ENCODE assay signal across 12 mouse cellular contexts in genomic region chr5:96921037-96921436, GRCm38 (mm10).
A peak's percentile ranks its signal among the peaks of the same experiment; 100 is the strongest.
DNase-seq lines count a peak whose midpoint lies in the region; ATAC-seq and TF ChIP-seq lines count a peak whose summit lies in the region.
"Had no signal": no experiment of that assay in that cellular context is flagged by ENCODE, and none has a peak within 500 bp of the region (broad histone marks: within the 10 kb centered on the region; RNA-seq: fewer than 3 reads in every experiment).

No protein-coding gene starts in this region.

- no peak overlapping the region for H3K4me3 ChIP-seq in heart, embryonic 15.5 days
- H3K4me3 ChIP-seq in CH12.LX (replicated peaks in 1 of 3; ENCODE audit: low read depth in 2 of 3, low read length in 2 of 3, poor library complexity in 1 of 3): peak overlapping the region in 1 of 3 experiments; percentile 33
- peak overlapping the region; percentile 29 for H3K4me3 ChIP-seq in liver, embryonic 15.5 days (replicated peaks)
- H3K4me3 ChIP-seq: midbrain, embryonic 12.5 days had no signal

- TF ChIP-seq RAD21 in CH12.LX (IDR thresholded peaks at IDR 0.05; ENCODE audit: low read depth, low read length): no peak

- peaks cover 6% of the 10 kb centered on the region for H3K79me2 ChIP-seq in CH12.LX (replicated peaks; ENCODE audit: control insufficient read depth, extremely low read depth, insufficient read depth, poor library complexity, severe bottlenecking)

- peak overlapping the region; percentile 79; the same call in 1 of the 2 replicates for H3K27ac ChIP-seq in heart, embryonic 15.5 days
- no peak overlapping the region for H3K27ac ChIP-seq in CH12.LX (ENCODE audit: insufficient read depth, low read depth)
- peak overlapping the region; percentile 97 for H3K27ac ChIP-seq in liver, embryonic 15.5 days (replicated peaks)
- H3K27ac ChIP-seq: midbrain, embryonic 12.5 days had no signal

- H3K36me3 ChIP-seq in heart, embryonic 15.5 days: no peaks in the 10 kb centered on the region
- no peaks in the 10 kb centered on the region for H3K36me3 ChIP-seq in CH12.LX (replicated peaks in 1 of 2; ENCODE audit: control insufficient read depth in 1 of 2, insufficient read depth in 1 of 2, low read length in 1 of 2)
- no peaks in the 10 kb centered on the region for H3K36me3 ChIP-seq in liver, embryonic 15.5 days (replicated peaks)
- H3K36me3 ChIP-seq: midbrain, embryonic 12.5 days had no signal

- no peak for DNase-seq in heart, postnatal 25 days (ENCODE audit: low spot score)
- no peak for DNase-seq in CH12.LX (ENCODE audit: extremely low read depth)
- DNase-seq in c-Kit-positive CD71-positive TER-119-positive erythroid progenitor cells, embryonic 14.5 days (ENCODE audit: low spot score): peak; percentile 93
- DNase-seq in embryo, embryonic 10.5 days (ENCODE audit: low spot score): no peak
- DNase-seq in left cerebral cortex, postnatal 25 days (ENCODE audit: low spot score in 2 of 2): no peak
- DNase-seq in left cerebral cortex, postnatal 14 days (ENCODE audit: low spot score in 2 of 2): no peak
- DNase-seq: adrenal gland, postnatal 25 days; thymus, adult 18-20 months had no signal

- intact Hi-C loops in heart, postnatal 25 days (cut with DNase I): loop anchor here (5.0 kb wide), 1 partner anchor 76 kb away; the partner anchor contains the start of gene Bmp2k
- intact Hi-C loops in left cerebral cortex, postnatal 25 days (cut with DNase I): no loop called here
- intact Hi-C loops in left cerebral cortex, postnatal 14 days (cut with DNase I): no loop called here

- H3K9me3 ChIP-seq in heart, embryonic 15.5 days (replicated peaks): no peaks in the 10 kb centered on the region
- H3K9me3 ChIP-seq in CH12.LX (replicated peaks; ENCODE audit: low read length): no peaks in the 10 kb centered on the region
- no peaks in the 10 kb centered on the region for H3K9me3 ChIP-seq in liver, embryonic 15.5 days (replicated peaks)
- H3K9me3 ChIP-seq: midbrain, embryonic 12.5 days had no signal

- H3K4me2 ChIP-seq in heart, embryonic 15.5 days: peak overlapping the region; percentile 40; the same call in 1 of the 2 replicates
- H3K4me2 ChIP-seq in CH12.LX (ENCODE audit: insufficient read depth, low read depth, poor library complexity, severe bottlenecking): no peak overlapping the region; the same call in 1 of the 2 replicates
- H3K4me2 ChIP-seq in liver, embryonic 15.5 days: peak overlapping the region; percentile 61
- H3K4me2 ChIP-seq: midbrain, embryonic 12.5 days had no signal

- WGBS in heart, embryonic 15.5 days: 60% methylated on average over 6 of the region's 6 CpGs
- 8% methylated on average over 6 of the region's 6 CpGs for WGBS in liver, embryonic 15.5 days (ENCODE audit: insufficient replicate concordance)

- dilution Hi-C loops in CH12.LX (cut with MboI; ENCODE audit: extremely low pct_ligation_motif_present, extremely low pct_unique_long_range_greater_than_20kb, low sequenced_read_pairs): no loop called here

- TF ChIP-seq CTCF in CH12.LX (conservative IDR thresholded peaks at IDR 0.05 in 1 of 2, IDR thresholded peaks at IDR 0.05 in 1 of 2; ENCODE audit: low read depth in 2 of 2, low read length in 2 of 2): no peak

- TF ChIP-seq POLR2A in CH12.LX (IDR thresholded peaks at IDR 0.05; ENCODE audit: low read depth, low read length): no peak

- no peak for ATAC-seq in heart, embryonic 15.5 days (replicated peaks; ENCODE audit: insufficient number of reproducible peaks, insufficient read depth, low FRiP score, low read depth)
- ATAC-seq in liver, embryonic 15.5 days (ENCODE audit: insufficient read depth): peak; percentile 91
- ATAC-seq: hindbrain, postnatal 0 days had no signal

- in situ Hi-C loops in CH12.LX (cut with MboI; ENCODE audit: low pct_ligation_motif_present, low pct_unique_long_range_greater_than_20kb, low sequenced_read_pairs): loop anchor here (10.0 kb wide), 1 partner anchor 64 kb away; no protein-coding TSS in a partner anchor

- no peak overlapping the region for H3K9ac ChIP-seq in heart, embryonic 15.5 days
- 0 out of 2 replicates have a peak overlapping the region, but pooled peaks have one; percentile 17 for H3K9ac ChIP-seq in CH12.LX (ENCODE audit: insufficient read depth, low read depth)
- H3K9ac ChIP-seq in liver, embryonic 15.5 days: peak overlapping the region; percentile 44
- H3K9ac ChIP-seq: midbrain, embryonic 12.5 days had no signal

- H3K27me3 ChIP-seq in heart, embryonic 15.5 days: no peaks in the 10 kb centered on the region
- no peaks in the 10 kb centered on the region for H3K27me3 ChIP-seq in CH12.LX (replicated peaks)
- H3K27me3 ChIP-seq in liver, embryonic 15.5 days: no peaks in the 10 kb centered on the region
- H3K27me3 ChIP-seq: midbrain, embryonic 12.5 days had no signal

- H3K4me1 ChIP-seq in heart, embryonic 15.5 days (replicated peaks): peaks cover 15% of the 10 kb centered on the region
- H3K4me1 ChIP-seq in CH12.LX (ENCODE audit: control insufficient read depth in 1 of 2, insufficient read depth in 2 of 2): peaks cover 21 to 56% of the 10 kb centered on the region in 2 experiments
- peaks cover 93% of the 10 kb centered on the region for H3K4me1 ChIP-seq in liver, embryonic 15.5 days (replicated peaks)
- H3K4me1 ChIP-seq: midbrain, embryonic 12.5 days had no signal

- TF ChIP-seq EP300 in CH12.LX (IDR thresholded peaks at IDR 0.05; ENCODE audit: low read length): no peak

TF ChIP-seq in CH12.LX, 34 proteins besides CTCF, POLR2A, EP300 and RAD21:
- TF ChIP-seq ETS1 (conservative IDR thresholded peaks at IDR 0.05; ENCODE audit: low read depth, low read length) (no peak), TBP (conservative IDR thresholded peaks at IDR 0.05; ENCODE audit: low read depth, low read length) (no peak), MAX (IDR thresholded peaks at IDR 0.05; ENCODE audit: low read length) (peak; percentile 47), TCF12 (IDR thresholded peaks at IDR 0.05; ENCODE audit: low read depth, low read length) (no peak), MXI1 (IDR thresholded peaks at IDR 0.05; ENCODE audit: low read depth, low read length) (peak; percentile 46; the same call in 1 of the 2 replicates), GABPA (IDR thresholded peaks at IDR 0.05; ENCODE audit: insufficient replicate concordance, low read depth, low read length) (no peak), IRF4 (IDR thresholded peaks at IDR 0.05; ENCODE audit: low read depth, low read length) (0 out of 2 replicates have a peak, but pooled peaks have one; percentile 27), HCFC1 (IDR thresholded peaks at IDR 0.05; ENCODE audit: low read depth, low read length) (no peak; the same call in 1 of the 2 replicates)
TF ChIP-seq in CH12.LX: peak in this region for 3.
